Mouse (Mus musculus) thymus, postnatal 14 days (tissue): Measurements from ENCODE around the gene Dpf3.

Source experiments
- DNase-seq: peaks from one replicate; pipeline ENCODE4 v3.0.0; 2021

Gene Dpf3

DNA sequence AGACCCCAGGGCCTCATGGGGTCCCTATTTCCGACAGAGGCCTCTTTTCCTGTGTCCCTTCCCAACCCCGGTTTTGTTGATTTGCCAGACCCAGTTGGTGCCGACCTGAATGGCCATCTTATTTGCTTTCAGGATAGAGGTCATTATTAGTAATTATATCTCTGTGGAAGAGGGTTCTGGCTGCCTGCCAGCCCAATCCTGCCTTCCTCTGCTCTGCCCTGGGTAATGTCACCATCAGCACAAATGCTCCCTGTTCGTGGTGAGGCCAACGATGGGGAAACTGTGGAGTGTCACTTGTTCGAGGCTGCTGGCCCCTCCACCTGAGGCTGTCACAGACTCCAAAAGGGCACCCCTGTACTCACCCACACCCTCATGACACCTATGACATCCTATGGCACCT, 278.1 kb downstream of the Dpf3 start:
- no peak for DNase-seq

DNA sequence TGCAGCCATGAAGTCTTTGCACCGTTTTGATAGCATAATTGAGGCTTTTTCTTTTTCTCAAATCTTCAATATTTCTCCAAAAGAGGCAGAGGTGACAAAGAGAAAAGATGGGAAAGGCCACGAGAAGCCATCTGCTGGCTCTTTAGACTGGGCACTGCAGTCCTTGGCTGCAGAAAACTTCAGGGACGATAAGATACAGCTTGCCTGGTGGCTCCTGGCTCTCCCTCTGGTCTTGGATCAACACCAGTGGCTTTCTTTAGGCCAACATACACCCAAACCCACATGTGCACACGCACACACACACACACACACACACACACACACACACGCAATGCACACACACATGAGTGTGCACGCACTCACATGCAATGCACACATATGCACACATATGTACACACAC, 278.7 kb downstream of the Dpf3 start:
- DNase-seq = no peak

DNA sequence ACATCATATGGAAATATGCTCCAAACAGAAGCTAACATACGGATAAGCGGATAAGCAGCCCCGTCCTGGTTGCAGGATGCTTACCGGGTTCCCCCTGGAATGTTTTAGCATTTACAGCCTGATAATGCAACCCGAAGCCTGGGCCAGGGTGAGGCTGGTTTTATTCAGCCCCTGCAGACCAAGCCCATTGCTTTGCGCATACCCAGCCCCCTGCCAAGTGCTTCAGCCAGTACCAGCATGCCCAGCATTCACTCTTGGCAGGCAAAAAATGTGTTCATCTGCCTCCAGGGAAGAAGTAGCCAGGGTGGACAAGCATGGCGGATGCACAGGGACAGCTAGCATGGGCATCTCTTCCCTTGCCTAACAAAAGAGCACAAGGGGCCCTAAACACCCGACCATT, 279.5 kb downstream of the Dpf3 start:
- no peak for DNase-seq

DNA sequence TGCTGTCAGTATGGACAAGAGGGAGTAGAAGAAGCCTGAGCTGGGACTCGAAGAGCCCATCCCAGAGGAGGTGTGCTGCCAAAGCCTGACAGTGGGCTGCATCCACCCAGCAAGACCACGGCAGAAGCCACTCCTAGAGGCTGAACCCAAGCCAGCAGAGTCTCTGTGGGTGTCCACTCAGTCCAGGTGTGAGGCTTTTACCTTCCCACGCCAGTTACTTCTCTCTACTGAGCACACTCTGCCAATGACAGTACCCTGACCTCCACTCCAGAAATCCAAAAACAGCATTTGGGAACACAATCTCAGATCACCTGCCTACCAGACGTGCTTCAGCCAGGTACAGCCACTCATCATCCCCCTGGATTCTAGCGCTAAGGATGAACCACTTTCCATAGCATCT, 280.0 kb downstream of the Dpf3 start:
- DNase-seq = no peak

DNA sequence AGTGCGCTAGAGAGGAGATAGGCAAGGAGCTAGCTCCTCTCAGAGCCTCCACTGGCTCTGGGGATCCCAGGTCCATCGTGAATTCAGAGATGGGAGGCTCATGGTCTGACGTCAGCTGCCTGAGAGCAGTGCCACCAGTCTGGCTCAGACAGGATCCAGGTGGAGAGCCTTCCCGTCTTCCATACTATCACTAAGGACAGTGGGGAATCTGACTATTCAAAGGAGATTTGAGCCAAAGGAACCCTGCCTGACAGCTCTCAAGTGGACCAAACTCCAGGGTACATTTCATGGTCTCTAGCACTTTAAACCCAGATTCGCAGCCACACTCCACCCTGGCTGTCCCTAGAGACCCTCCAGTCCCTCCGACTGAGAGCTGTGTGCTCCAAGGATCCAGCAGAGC, 280.6 kb downstream of the Dpf3 start:
- no peak for DNase-seq

DNA sequence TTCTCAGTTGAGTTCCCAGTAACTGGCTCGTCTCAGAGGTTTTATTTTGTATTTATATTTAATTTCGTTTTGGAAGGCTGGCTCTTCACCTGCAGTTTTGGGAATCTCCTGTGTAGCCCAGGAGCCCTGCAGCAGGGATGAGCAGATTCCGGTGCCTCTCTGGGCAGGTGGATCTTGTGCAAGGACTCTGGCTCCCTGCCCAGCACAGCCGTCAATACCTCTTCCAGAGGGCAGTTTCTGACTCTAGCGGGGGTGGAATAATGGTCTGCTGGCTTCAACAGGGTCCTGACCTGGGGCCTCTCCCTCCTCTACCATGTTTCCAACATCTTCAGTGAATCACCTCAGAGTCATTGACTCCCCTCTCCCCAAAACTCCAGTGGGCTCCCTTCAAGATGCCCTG, 283.2 kb downstream of the Dpf3 start:
- DNase-seq = no peak

DNA sequence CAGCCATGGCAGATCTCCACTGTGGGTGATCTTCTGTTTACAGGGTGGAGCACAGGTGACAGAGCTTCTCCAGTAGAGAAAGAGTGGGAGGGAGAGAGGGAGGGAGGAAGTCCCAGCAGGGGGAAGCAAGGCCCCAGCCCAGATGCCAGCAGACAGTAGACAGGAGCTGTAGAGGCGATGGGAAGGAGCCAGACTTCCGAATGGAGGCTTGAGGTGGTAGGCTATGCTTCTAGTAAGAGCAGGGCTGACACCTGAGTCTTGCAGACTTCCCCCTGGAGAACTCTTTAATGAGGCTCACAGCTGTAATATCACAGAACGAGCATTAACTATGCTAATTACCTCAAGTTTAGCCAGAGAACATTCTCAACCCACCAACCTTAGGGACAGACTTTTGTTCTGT, 285.8 kb downstream of the Dpf3 start:
- no peak for DNase-seq

DNA sequence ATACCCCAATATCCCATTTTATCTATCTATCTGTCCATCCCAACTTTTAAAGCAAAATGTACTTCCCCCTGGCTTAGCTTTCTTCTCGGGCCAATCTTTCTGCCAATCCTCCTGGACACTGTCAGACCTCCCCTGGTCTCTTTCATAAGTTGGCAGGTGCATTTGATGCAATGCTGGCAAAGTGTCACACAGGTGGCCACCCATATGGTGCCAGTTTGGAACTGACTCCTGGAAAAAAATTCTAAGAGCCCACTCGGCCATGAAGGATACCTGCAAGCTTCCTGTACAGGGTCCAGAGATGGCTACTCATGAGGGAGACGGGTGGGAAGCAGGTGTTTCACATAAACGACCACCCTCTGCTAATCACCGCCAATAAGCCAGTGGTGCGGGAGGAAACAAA, 307.0 kb downstream of the Dpf3 start:
- DNase-seq = no peak

DNA sequence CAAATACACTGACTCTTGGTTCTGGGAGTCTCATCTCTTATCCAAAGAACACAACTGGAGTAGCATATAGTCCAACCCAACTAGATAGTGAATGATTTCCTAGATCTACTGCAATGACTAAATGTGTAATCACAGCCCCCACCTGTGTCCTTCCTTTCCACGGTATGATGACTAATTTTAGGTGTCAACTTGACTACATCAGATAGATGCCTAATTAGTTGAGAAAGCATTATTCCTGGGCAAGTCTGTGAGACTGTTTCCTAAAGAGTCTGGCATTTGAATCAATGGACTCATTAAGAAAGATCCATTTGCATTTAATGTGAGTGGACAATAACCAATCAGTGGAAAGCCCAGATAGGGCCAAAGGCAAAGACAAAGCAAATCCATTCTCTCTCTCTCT, 307.7 kb downstream of the Dpf3 start:
- DNase-seq = no peak

DNA sequence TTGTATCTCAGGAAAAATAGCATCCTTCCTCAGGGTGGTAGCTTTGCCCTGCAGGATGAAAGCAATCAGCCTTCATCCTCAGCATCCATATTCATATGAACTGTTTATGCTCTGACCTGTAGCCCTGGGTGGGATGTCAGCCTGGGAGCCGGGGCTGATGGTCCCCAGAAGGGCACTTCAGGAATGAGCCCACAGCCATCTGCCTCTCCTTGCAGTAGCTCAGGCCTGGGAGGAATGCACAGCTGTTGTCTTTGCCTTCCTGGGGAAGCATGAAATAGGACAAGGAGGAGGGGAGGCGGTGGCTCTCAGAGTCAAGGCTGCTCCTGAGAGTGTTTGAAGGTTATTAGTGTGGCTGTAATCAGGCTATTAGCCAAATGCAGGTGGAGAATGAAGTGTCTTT, 308.7 kb downstream of the Dpf3 start:
- no peak for DNase-seq

DNA sequence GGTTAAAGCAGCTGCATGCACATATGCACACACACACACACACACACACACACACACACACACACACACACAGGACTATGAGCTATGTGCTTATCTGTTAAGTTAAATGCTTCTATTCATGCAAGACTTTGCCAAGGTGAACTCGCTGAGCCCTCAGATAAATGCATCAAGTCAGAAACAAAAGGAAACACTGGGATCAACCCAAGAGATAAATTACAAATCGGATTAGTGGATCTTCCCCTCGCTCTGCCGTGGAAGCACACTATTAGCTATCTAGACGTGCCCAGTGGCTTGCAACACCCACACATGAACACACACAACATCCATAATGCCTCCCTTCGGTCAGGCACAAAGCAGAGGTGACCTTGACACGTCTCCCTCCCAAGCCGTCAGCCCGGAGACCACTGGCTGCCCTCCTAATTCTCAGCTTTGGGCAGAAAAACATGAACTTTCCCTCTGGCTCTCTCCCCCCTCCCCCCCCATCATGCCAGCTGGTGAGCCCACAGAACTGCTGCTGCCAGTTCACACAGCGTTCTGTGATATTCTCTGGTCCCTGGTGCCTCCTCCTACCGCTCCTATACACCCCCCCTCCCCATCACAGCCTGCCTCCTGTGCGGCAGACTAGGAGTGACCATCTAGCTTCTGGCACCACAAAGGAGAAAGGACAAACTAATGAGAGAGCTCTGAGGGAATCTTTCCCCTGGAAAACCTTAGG, 317.9 kb downstream of the Dpf3 start:
- no peak for DNase-seq

DNA sequence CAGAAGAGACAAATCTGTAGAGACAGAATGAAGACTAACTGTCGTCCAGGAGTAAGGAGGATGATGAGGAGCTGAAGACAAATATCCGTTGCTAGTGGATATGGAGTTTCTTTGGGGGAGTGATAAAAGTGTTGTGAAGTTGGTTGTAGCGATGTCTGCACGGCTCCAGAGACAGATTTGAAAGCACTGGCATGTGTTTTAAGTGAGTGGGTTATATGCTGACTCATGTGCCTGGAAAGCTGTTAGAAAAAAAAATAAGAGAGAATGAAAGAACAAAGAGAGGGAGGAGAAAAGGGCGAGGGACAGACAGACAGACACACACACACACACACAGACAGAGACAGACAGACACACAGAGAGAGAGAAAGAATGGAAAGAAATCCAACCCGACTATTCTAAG, 319.2 kb downstream of the Dpf3 start:
- no peak for DNase-seq

DNA sequence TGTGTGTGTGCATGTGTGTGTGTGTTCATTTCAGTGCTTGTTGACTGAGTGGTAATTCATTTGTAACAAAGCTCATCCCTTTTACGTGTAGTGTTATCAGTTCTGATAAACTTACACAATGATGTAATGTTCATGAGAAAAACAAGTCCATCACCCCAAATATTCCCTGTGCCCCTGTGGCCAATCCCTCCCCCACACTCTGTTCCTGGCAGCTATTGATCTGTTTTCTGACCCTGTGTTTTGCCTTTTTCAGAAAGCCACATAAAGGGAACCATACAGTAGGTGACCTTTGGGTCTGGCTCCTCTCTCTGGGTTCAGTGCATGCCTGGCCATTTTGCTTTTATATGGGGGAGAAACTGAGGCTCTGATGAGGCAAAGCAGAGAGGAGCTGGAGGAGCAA, 322.5 kb downstream of the Dpf3 start:
- DNase-seq = no peak
